Mouse (Mus musculus): Measurements from ENCODE around the gene Pced1a.
"Not testable (repeated sequence)": the region's sequence is repeated elsewhere in the genome, so short reads cannot be mapped to it uniquely, and the experiment has no call there.

Pced1a gene

GRCm38 (mm10) chr2:130388796-130389195 is 35.7 kb downstream of the Pced1a start:
- DNase-seq: no peak

GRCm38 (mm10) chr2:130386212-130386611 is 38.3 kb downstream of the Pced1a start:
- DNase-seq: no peak

GRCm38 (mm10) chr2:130383895-130384294 is 40.6 kb downstream of the Pced1a start:
- DNase-seq: no peak

DNA sequence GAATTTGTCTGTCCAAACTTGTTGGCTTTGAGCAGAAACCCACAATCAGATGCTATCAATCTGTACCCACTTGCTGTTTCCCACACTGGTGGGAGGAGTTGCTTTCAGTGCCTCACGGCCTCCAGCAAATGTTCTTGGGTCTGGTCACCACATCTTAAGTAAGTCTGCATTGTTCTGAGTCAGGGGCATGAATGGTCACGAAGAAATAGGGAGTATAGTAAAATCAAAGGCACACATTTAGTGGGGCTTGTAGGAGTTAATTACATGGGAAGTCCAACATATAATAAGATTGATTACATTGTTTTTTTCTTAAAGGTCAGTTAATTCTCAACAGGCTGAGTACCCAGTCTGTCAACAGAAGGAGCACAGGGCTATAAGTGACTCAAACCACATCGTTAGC is 41.3 kb downstream of the Pced1a start:
- DNase-seq: no peak

- no peak for DNase-seq
Measured at GRCm38 (mm10) chr2:130374951-130375350, 49.5 kb downstream of the Pced1a start.

DNA sequence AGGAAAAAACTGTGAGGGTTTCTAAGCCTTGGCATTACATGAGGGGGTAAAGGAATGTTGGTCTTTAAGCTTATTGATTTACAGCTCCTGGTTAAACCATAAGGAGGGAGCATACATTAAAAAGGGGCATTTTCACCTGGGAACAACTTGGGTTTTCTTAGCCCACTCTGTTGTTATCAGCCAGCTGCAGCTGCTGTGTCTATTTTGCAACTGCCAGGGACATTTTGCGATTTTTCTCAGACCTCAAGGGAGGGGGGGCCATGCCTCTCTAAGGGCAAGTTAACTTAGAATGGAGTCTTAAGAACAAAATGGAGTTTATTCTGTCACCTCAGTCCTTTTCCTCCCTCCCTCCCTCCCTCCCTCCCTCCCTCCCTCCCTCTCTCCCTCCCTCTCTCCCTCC is 51.5 kb downstream of the Pced1a start:
- not testable (repeated sequence) for DNase-seq

GRCm38 (mm10) chr2:130367386-130367785 is 57.1 kb downstream of the Pced1a start:
- DNase-seq: no peak

All from B cell, adult 2 months (primary cell).